Mouse (Mus musculus) spleen, adult 2 months (tissue): ENCODE data around the gene Ccdc142.

Experiments used
- CTCF ChIP-seq: fragments of 200-500 bp; IDR thresholded peaks from 2 replicates; pipeline ENCODE4 v1.5.1; 2011; ENCODE audit warnings: mild to moderate bottlenecking, inconsistent platforms; ENCODE audit not compliant: insufficient read depth, insufficient read length, insufficient replicate concordance; ENCODE audit errors: extremely low read depth
- POLR2A ChIP-seq: fragments of 200-500 bp; IDR thresholded peaks from 2 replicates; pipeline ENCODE4 v1.6.1; 2011; ENCODE audit warnings: low read depth, low read length, inconsistent platforms

- TF ChIP-seq CTCF (no peak), POLR2A (no peak)
These were observed 26.4 kb upstream of the Ccdc142 start for GRCm38 (mm10) chr6:83074979-83075378.
